Mouse (Mus musculus): Measurements from ENCODE around the gene Gm49776.
"Not testable (repeated sequence)": the region's sequence is repeated elsewhere in the genome, so short reads cannot be mapped to it uniquely, and the experiment has no call there.

DNA sequence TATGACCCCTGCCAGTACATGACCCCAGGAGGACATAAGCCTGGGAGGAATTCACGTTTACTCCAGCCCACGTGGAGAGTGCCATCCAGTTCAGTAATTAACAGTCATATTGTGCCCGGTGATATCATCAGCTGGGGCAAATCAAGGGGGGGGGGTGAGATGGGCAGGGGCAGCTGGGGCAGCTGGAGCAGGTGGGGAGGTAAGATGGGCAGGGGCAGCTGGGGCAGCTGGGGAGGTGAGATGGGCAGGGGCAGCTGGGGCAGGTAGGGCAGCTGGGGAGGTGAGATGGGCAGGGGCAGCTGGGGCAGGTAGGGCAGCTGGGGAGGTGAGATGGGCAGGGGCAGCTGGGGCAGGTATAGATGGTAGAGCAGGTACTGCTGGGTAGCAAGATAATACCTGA is 62.6 kb downstream of the Gm49776 start:
- not testable (repeated sequence) for TF ChIP-seq CTCF (IDR thresholded peaks at IDR 0.05; ENCODE audit: low read depth, low read length); GATA1 (IDR thresholded peaks at IDR 0.05; ENCODE audit: borderline replicate concordance, low read length); TAL1 (conservative IDR thresholded peaks at IDR 0.05; ENCODE audit: low read depth, low read length); GATA2 (IDR thresholded peaks at IDR 0.05; ENCODE audit: borderline replicate concordance, low read depth, low read length)

Data from G1E (cell line).